In genomic region chr11:95712085-95712562, GRCm38 (mm10) we compare ENCODE assay signal across 7 mouse cellular contexts. TPM values are rescaled to one million over a fixed set of nuclear protein-coding genes. Genes with fewer than 3 reads are reported as not detected.
DNase-seq lines count a peak whose midpoint lies in the region; ATAC-seq and TF ChIP-seq lines count a peak whose summit lies in the region.

No protein-coding gene starts in this region.

- no peak for ATAC-seq in heart, embryonic 11.5 days (replicated peaks; ENCODE audit: insufficient number of reproducible peaks, low FRiP score, low TSS enrichment)
- ATAC-seq in lung, embryonic 14.5 days (ENCODE audit: insufficient read depth), result peak; percentile 22; the same call in 1 of the 2 replicates

- DNase-seq in thymus, adult 2 months, result peak; percentile 16
- DNase-seq in thymus, postnatal 10 days (ENCODE audit: low spot score in 2 of 2), result no peak
- DNase-seq in cerebellum, adult 18-20 months, result peak; percentile 30 to 39
- DNase-seq in kidney, postnatal 10 days, result peak; percentile 59
- peak; percentile 65 for DNase-seq in lung, embryonic 14.5 days

- H3K27ac ChIP-seq in thymus, adult 2 months (ENCODE audit: control insufficient read depth, insufficient read depth, low read length), result no peak overlapping the region; the same call in 1 of the 2 replicates
- H3K27ac ChIP-seq in heart, embryonic 11.5 days (ENCODE audit: low read depth, low read length), result peak overlapping the region; percentile 94; the same call in 1 of the 2 replicates
- H3K27ac ChIP-seq in lung, embryonic 14.5 days (ENCODE audit: low read depth), result peak overlapping the region; percentile 99
- H3K27ac ChIP-seq in olfactory bulb, adult 2 months (ENCODE audit: insufficient read depth, low read depth, low read length), result peak overlapping the region; percentile 95

- H3K4me3 ChIP-seq in thymus, adult 2 months (ENCODE audit: control insufficient read depth, insufficient read depth, low read length), result peak overlapping the region; percentile 23
- peak overlapping the region; percentile 89 for H3K4me3 ChIP-seq in heart, embryonic 11.5 days (ENCODE audit: low read depth, low read length)
- peak overlapping the region; percentile 95 for H3K4me3 ChIP-seq in lung, embryonic 14.5 days (ENCODE audit: low read depth, low read length)
- H3K4me3 ChIP-seq in olfactory bulb, adult 2 months (ENCODE audit: insufficient read depth, low read depth, low read length), result peak overlapping the region; percentile 59

- H3K27me3 ChIP-seq in thymus, adult 2 months (ENCODE audit: control insufficient read depth, insufficient read depth, low read length), result no peaks in the 10 kb centered on the region
- no peaks in the 10 kb centered on the region for H3K27me3 ChIP-seq in heart, embryonic 11.5 days (ENCODE audit: control insufficient read depth, insufficient read depth, low read length)
- no peaks in the 10 kb centered on the region for H3K27me3 ChIP-seq in lung, embryonic 14.5 days (ENCODE audit: insufficient read depth, low read length)

- peak overlapping the region; percentile 98 for H3K4me2 ChIP-seq in heart, embryonic 11.5 days
- peak overlapping the region; percentile 95 for H3K4me2 ChIP-seq in lung, embryonic 14.5 days

- peak overlapping the region; percentile 96; the same call in 1 of the 2 replicates for H3K9ac ChIP-seq in heart, embryonic 11.5 days (ENCODE audit: low read depth, low read length)
- H3K9ac ChIP-seq in lung, embryonic 14.5 days, result peak overlapping the region; percentile 96; the same call in 1 of the 2 replicates

- H3K4me1 ChIP-seq in thymus, adult 2 months (replicated peaks; ENCODE audit: control insufficient read depth, insufficient read depth, low read length), result peaks cover 9% of the 10 kb centered on the region
- H3K4me1 ChIP-seq in heart, embryonic 11.5 days (ENCODE audit: control insufficient read depth, insufficient read depth, low read length), result peaks cover 12% of the 10 kb centered on the region
- H3K4me1 ChIP-seq in lung, embryonic 14.5 days (ENCODE audit: insufficient read depth), result peaks cover 9% of the 10 kb centered on the region
- peaks cover 5% of the 10 kb centered on the region for H3K4me1 ChIP-seq in olfactory bulb, adult 2 months (ENCODE audit: control insufficient read depth, insufficient read depth, low read length)

- H3K9me3 ChIP-seq in heart, embryonic 11.5 days (replicated peaks; ENCODE audit: control insufficient read depth, low read length), result no peaks in the 10 kb centered on the region
- no peaks in the 10 kb centered on the region for H3K9me3 ChIP-seq in lung, embryonic 14.5 days (ENCODE audit: low read depth, low read length)

- TF ChIP-seq CTCF in thymus, adult 2 months (IDR thresholded peaks at IDR 0.05; ENCODE audit: borderline replicate concordance, control insufficient read depth, extremely low read depth, insufficient read depth, low read length, poor library complexity), result no peak
- TF ChIP-seq CTCF in lung, embryonic 14.5 days (IDR thresholded peaks at IDR 0.05; ENCODE audit: low read depth), result no peak
- no peak for TF ChIP-seq CTCF in olfactory bulb, adult 2 months (IDR thresholded peaks at IDR 0.05; ENCODE audit: insufficient read depth, low read depth, low read length)

- H3K36me3 ChIP-seq in thymus, adult 2 months (ENCODE audit: control insufficient read depth, insufficient read depth, low read length), result no peaks in the 10 kb centered on the region
- H3K36me3 ChIP-seq in heart, embryonic 11.5 days (ENCODE audit: control insufficient read depth, insufficient read depth, low read length), result no peaks in the 10 kb centered on the region
- H3K36me3 ChIP-seq in lung, embryonic 14.5 days (ENCODE audit: insufficient read depth), result no peaks in the 10 kb centered on the region

- no peak for TF ChIP-seq POLR2A in thymus, adult 2 months (IDR thresholded peaks at IDR 0.05; ENCODE audit: control insufficient read depth, extremely low read depth, insufficient read depth, low read length, poor library complexity)
- no peak for TF ChIP-seq POLR2A in olfactory bulb, adult 2 months (IDR thresholded peaks at IDR 0.05; ENCODE audit: insufficient read depth, low read depth, low read length)

- WGBS in thymus, adult 2 months, result 5% methylated on average over 12 of the region's 12 CpGs
- 17% methylated on average over 12 of the region's 12 CpGs for WGBS in heart, embryonic 11.5 days (ENCODE audit: insufficient replicate concordance)
- 27% methylated on average over 12 of the region's 12 CpGs for WGBS in lung, embryonic 14.5 days
- WGBS in olfactory bulb, adult 2 months, result 15% methylated on average over 12 of the region's 12 CpGs

RNA-seq across cellular contexts. Expression of gene Zfp652, which starts 0.3 kb away (rescaled TPM):
- polyA plus RNA-seq in thymus, adult 2 months (2012; rRNA removed), result 34.1 and 38.6 TPM in 2 replicates
- polyA plus RNA-seq in heart, embryonic 11.5 days (2014; fragmentation: Nextera tagmentation; extraction: Ambion mirVana), result 5.6 and 7.3 TPM in 2 replicates
- 12.4 and 13.6 TPM in 2 replicates for polyA plus RNA-seq in lung, embryonic 14.5 days (2014; fragmentation: Nextera tagmentation; extraction: Ambion mirVana)
- polyA plus RNA-seq in olfactory bulb, adult 2 months (2012; ENCODE audit: insufficient read depth, insufficient read length, low replicate concordance, missing spikeins), result 93.0 TPM in 1 of 2 replicates, not detected in the other

RNA-seq across cellular contexts. Expression of gene B130006D01Rik, which starts 11.3 kb away (rescaled TPM):
- polyA plus RNA-seq in thymus, adult 2 months (2012; rRNA removed), result 0.34 and 0.38 TPM in 2 replicates
- polyA plus RNA-seq in heart, embryonic 11.5 days (2014; fragmentation: Nextera tagmentation; extraction: Ambion mirVana), result 0.70 and 1.1 TPM in 2 replicates
- 2.1 and 2.3 TPM in 2 replicates for polyA plus RNA-seq in lung, embryonic 14.5 days (2014; fragmentation: Nextera tagmentation; extraction: Ambion mirVana)
- polyA plus RNA-seq in olfactory bulb, adult 2 months (2012; ENCODE audit: insufficient read depth, insufficient read length, low replicate concordance, missing spikeins), result not detected in 2 replicates

RNA-seq across cellular contexts. Expression of gene Phb, which starts 45.4 kb away (rescaled TPM):
- 88.9 and 103 TPM in 2 replicates for polyA plus RNA-seq in thymus, adult 2 months (2012; rRNA removed)
- polyA plus RNA-seq in heart, embryonic 11.5 days (2014; fragmentation: Nextera tagmentation; extraction: Ambion mirVana), result 273 and 295 TPM in 2 replicates
- polyA plus RNA-seq in lung, embryonic 14.5 days (2014; fragmentation: Nextera tagmentation; extraction: Ambion mirVana), result 220 and 252 TPM in 2 replicates
- not detected in 2 replicates for polyA plus RNA-seq in olfactory bulb, adult 2 months (2012; ENCODE audit: insufficient read depth, insufficient read length, low replicate concordance, missing spikeins)

Comparison
In these comparisons a context has a peak if more than half of its experiments do, and no peak if none do; other contexts are left out.
1. DNase-seq: peak in thymus, adult 2 months (single experiment), cerebellum, adult 18-20 months (2 of 2), kidney, postnatal 10 days (single experiment) and lung, embryonic 14.5 days (single experiment); none in thymus, postnatal 10 days (0 of 2).
2. H3K4me3 ChIP-seq: peak in every context shown above with its lines; median percentile 95 in lung, embryonic 14.5 days; 89 in heart, embryonic 11.5 days; 59 in olfactory bulb, adult 2 months; 23 in thymus, adult 2 months.
3. RNA of gene Phb, which starts 45.4 kb away (polyA plus RNA-seq): 273 to 295 TPM in heart, embryonic 11.5 days, 220 to 252 TPM in lung, embryonic 14.5 days and 88.9 to 103 TPM in thymus, adult 2 months; not detected in olfactory bulb, adult 2 months; every median in the first group is over 10 times any median in the second.